10 mouse cellular contexts compared by ENCODE assay signal in the genomic region with DNA sequence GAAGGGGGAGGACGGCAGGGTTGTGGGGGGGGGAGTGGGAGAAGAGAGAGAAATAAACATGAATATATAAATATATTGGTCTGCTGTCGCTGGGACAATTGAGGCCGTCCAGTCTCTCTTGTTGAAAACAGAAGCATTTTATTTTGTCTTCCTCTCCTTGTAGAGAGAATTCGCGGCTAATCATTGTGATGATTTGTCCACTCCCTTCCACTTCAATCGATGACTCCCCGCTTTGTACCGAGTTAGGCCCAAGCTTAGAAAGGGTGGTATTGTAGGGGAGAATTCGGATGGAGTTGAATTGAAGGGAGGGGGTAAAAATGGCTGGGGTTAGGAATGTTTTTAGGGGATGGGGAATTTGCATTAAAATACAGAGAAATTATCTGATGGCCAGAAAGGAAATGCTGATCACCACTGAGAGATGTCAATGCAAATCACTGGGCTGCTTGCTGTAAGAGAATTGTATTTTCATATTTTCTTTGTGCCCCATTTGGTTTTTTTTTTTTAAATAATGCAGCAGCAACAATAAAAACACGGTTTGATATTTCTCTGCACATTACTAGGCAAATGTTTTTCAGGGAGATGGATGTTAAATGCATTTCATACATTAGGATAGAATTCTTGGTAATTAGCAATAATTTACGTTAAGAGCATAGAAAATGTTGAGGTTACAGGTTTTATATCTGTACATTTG. TPM values are rescaled to one million over a fixed set of nuclear protein-coding genes. Genes with fewer than 3 reads are reported as not detected.
DNase-seq lines count a peak whose midpoint lies in the region; ATAC-seq and TF ChIP-seq lines count a peak whose summit lies in the region.
"Had no signal": no experiment of that assay in that cellular context is flagged by ENCODE, and none has a peak within 500 bp of the region (broad histone marks: within the 10 kb centered on the region; RNA-seq: fewer than 3 reads in every experiment).

No protein-coding gene starts in this region.

- peaks cover 25% of the 10 kb centered on the region for H3K36me3 ChIP-seq in embryonic facial prominence, embryonic 13.5 days
- H3K36me3 ChIP-seq in hindbrain, postnatal 0 days (ENCODE audit: insufficient read depth, low read length) = no peaks in the 10 kb centered on the region
- peaks cover 4% of the 10 kb centered on the region; the same call in 1 of the 2 replicates for H3K36me3 ChIP-seq in midbrain, embryonic 16.5 days (ENCODE audit: control insufficient read depth, insufficient read depth, low read length)

- peaks cover 40% of the 10 kb centered on the region for H3K4me1 ChIP-seq in embryonic facial prominence, embryonic 13.5 days
- 0 out of 2 replicates have a peak, but pooled peaks cover 7% of the 10 kb centered on the region for H3K4me1 ChIP-seq in hindbrain, postnatal 0 days (ENCODE audit: insufficient read depth, low read length)
- peaks cover 33% of the 10 kb centered on the region for H3K4me1 ChIP-seq in midbrain, embryonic 16.5 days (ENCODE audit: control insufficient read depth, insufficient read depth, low read length)

- peak overlapping the region; percentile 94 for H3K4me2 ChIP-seq in embryonic facial prominence, embryonic 13.5 days
- H3K4me2 ChIP-seq in hindbrain, postnatal 0 days (ENCODE audit: low read depth, low read length) = peak overlapping the region; percentile 100
- H3K4me2 ChIP-seq in midbrain, embryonic 16.5 days (ENCODE audit: low read length) = peak overlapping the region; percentile 99

- no peaks in the 10 kb centered on the region for H3K27me3 ChIP-seq in embryonic facial prominence, embryonic 13.5 days
- H3K27me3 ChIP-seq in hindbrain, postnatal 0 days (ENCODE audit: insufficient read depth, low read length) = no peaks in the 10 kb centered on the region
- no peaks in the 10 kb centered on the region for H3K27me3 ChIP-seq in midbrain, embryonic 16.5 days (ENCODE audit: control insufficient read depth, insufficient read depth, low read depth, low read length)

- no peak for ATAC-seq in embryonic facial prominence, embryonic 13.5 days (ENCODE audit: insufficient number of reproducible peaks, insufficient read depth, low FRiP score, low TSS enrichment, low read depth)
- no peak for ATAC-seq in hindbrain, postnatal 0 days
- ATAC-seq in midbrain, embryonic 16.5 days = no peak
- no peak for ATAC-seq in activated CD4-positive, CD25-positive, alpha-beta regulatory T cell, adult 4 months
- ATAC-seq: Patski had no signal

- H3K4me3 ChIP-seq in layer of hippocampus, adult 2 months = peak overlapping the region; percentile 79
- peak overlapping the region; percentile 85 for H3K4me3 ChIP-seq in embryonic facial prominence, embryonic 13.5 days
- H3K4me3 ChIP-seq in hindbrain, postnatal 0 days (ENCODE audit: low read length) = peak overlapping the region; percentile 69
- H3K4me3 ChIP-seq in midbrain, embryonic 16.5 days (ENCODE audit: low read depth, low read length) = peak overlapping the region; percentile 60

- H3K27ac ChIP-seq in layer of hippocampus, adult 2 months = peak overlapping the region; percentile 95
- H3K27ac ChIP-seq in embryonic facial prominence, embryonic 13.5 days = peak overlapping the region; percentile 99
- peak overlapping the region; percentile 93 for H3K27ac ChIP-seq in hindbrain, postnatal 0 days
- H3K27ac ChIP-seq in midbrain, embryonic 16.5 days (ENCODE audit: low read length) = peak overlapping the region; percentile 97

- DNase-seq in layer of hippocampus, adult 2 months (ENCODE audit: low spot score in 2 of 2) = no peak
- no peak for DNase-seq in layer of hippocampus, postnatal 10 days (ENCODE audit: low spot score in 2 of 2)
- DNase-seq in hindbrain, postnatal 0 days (ENCODE audit: low spot score) = no peak
- no peak for DNase-seq in Muller cell, postnatal 12 days (ENCODE audit: inconsistent ontology term)
- no peak for DNase-seq in layer of hippocampus, postnatal 14 days (ENCODE audit: low spot score in 2 of 2)
- DNase-seq: cerebellum, adult 9-10 months had no signal

- TF ChIP-seq CTCF in layer of hippocampus, adult 2 months (conservative IDR thresholded peaks at IDR 0.05) = no peak
- TF ChIP-seq CTCF in hindbrain, postnatal 0 days (IDR thresholded peaks at IDR 0.05; ENCODE audit: low read depth) = no peak

- no peaks in the 10 kb centered on the region for H3K9me3 ChIP-seq in embryonic facial prominence, embryonic 13.5 days
- no peaks in the 10 kb centered on the region for H3K9me3 ChIP-seq in hindbrain, postnatal 0 days (ENCODE audit: low read length)
- H3K9me3 ChIP-seq in midbrain, embryonic 16.5 days (replicated peaks; ENCODE audit: control insufficient read depth, low read length, poor library complexity, severe bottlenecking) = no peaks in the 10 kb centered on the region

- peak overlapping the region; percentile 99 for H3K9ac ChIP-seq in embryonic facial prominence, embryonic 13.5 days
- H3K9ac ChIP-seq in hindbrain, postnatal 0 days (replicated peaks; ENCODE audit: low read length) = peak overlapping the region; percentile 74
- peak overlapping the region; percentile 87 for H3K9ac ChIP-seq in midbrain, embryonic 16.5 days (ENCODE audit: low read depth, low read length)

- 7% methylated on average over 11 of the region's 11 CpGs for WGBS in embryonic facial prominence, embryonic 13.5 days
- WGBS in hindbrain, postnatal 0 days = 22% methylated on average over 11 of the region's 11 CpGs
- WGBS in midbrain, embryonic 16.5 days = 10% methylated on average over 11 of the region's 11 CpGs

RNA-seq across cellular contexts. Expression of a gene that starts 4.7 kb away (rescaled TPM):
- total RNA-seq in layer of hippocampus, adult 2 months (2021) = 100 to 1,000 TPM; 117 to 121 TPM
- 100 to 1,000 TPM; 159 to 162 TPM for total RNA-seq in layer of hippocampus, postnatal 10 days (2021)
- 70.0 and 79.1 TPM in 2 replicates for polyA plus RNA-seq in embryonic facial prominence, embryonic 13.5 days (2015; fragmentation: Nextera tagmentation; extraction: Ambion mirVana)
- total RNA-seq in hindbrain, postnatal 0 days (2014; rRNA removed) = 32.2 and 32.3 TPM in 2 replicates
- 69.8 and 73.5 TPM in 2 replicates for polyA plus RNA-seq in hindbrain, postnatal 0 days (2015; fragmentation: Nextera tagmentation; extraction: Ambion mirVana)
- 99.8 and 107 TPM in 2 replicates for polyA plus RNA-seq in midbrain, embryonic 16.5 days (2015; fragmentation: Nextera tagmentation; extraction: Ambion mirVana)
- total RNA-seq in layer of hippocampus, postnatal 14 days (2021) = 100 to 1,000 TPM; 125 to 127 TPM
- under 1 TPM; 0.37 to 0.96 TPM for polyA plus RNA-seq in activated CD4-positive, CD25-positive, alpha-beta regulatory T cell, adult 4 months (2017; shearing (Covaris generic))
- polyA plus RNA-seq: Patski had no signal

RNA-seq across cellular contexts. Expression of a gene that starts 7.7 kb away (rescaled TPM):
- total RNA-seq in layer of hippocampus, adult 2 months (2021) = 1 to 10 TPM; 1.3 to 1.7 TPM
- total RNA-seq in layer of hippocampus, postnatal 10 days (2021) = 1 to 10 TPM in 1 of 2 experiments, not detected in 1; 1.2 TPM
- not detected in 2 replicates for polyA plus RNA-seq in embryonic facial prominence, embryonic 13.5 days (2015; fragmentation: Nextera tagmentation; extraction: Ambion mirVana)
- total RNA-seq in hindbrain, postnatal 0 days (2014; rRNA removed) = not detected in 2 replicates
- polyA plus RNA-seq in hindbrain, postnatal 0 days (2015; fragmentation: Nextera tagmentation; extraction: Ambion mirVana) = not detected in 2 replicates
- polyA plus RNA-seq in midbrain, embryonic 16.5 days (2015; fragmentation: Nextera tagmentation; extraction: Ambion mirVana) = not detected in 2 replicates
- total RNA-seq in layer of hippocampus, postnatal 14 days (2021) = 1 to 10 TPM in 1 of 2 experiments, under 1 TPM in 1; 0.72 to 1.1 TPM
- polyA plus RNA-seq in activated CD4-positive, CD25-positive, alpha-beta regulatory T cell, adult 4 months (2017; shearing (Covaris generic)) = not detected
- polyA plus RNA-seq: Patski had no signal
